Mouse (Mus musculus): Measurements from ENCODE around the gene Lect2. TPM values are rescaled to one million over a fixed set of nuclear protein-coding genes. Genes with fewer than 3 reads are reported as not detected.

Lect2 gene
- polyA plus RNA-seq, 1 experiment from 2014 or later, result not detected

Other genes with a start within 250 kb of the Lect2 start
- not detected in 2 replicates for gene Gm3045, start 121.9 kb downstream of the Lect2 start, polyA plus RNA-seq (2014; fragmentation: Nextera tagmentation; extraction: Ambion mirVana)
- gene Slc25a48, start 110.1 kb downstream of the Lect2 start, polyA plus RNA-seq (2014; fragmentation: Nextera tagmentation; extraction: Ambion mirVana), result 0.07 TPM in 1 of 2 replicates, not detected in the other
- gene Il9, start 66.3 kb downstream of the Lect2 start, polyA plus RNA-seq (2014; fragmentation: Nextera tagmentation; extraction: Ambion mirVana), result not detected in 2 replicates
- gene Fbxl21, start 26.0 kb downstream of the Lect2 start, polyA plus RNA-seq (2014; fragmentation: Nextera tagmentation; extraction: Ambion mirVana), result 1.5 and 2.0 TPM in 2 replicates
- 47.3 and 48.2 TPM in 2 replicates for gene Tgfbi, start 61.0 kb upstream of the Lect2 start, polyA plus RNA-seq (2014; fragmentation: Nextera tagmentation; extraction: Ambion mirVana)
- 67.3 and 71.1 TPM in 2 replicates for gene Smad5, start 154.5 kb upstream of the Lect2 start, polyA plus RNA-seq (2014; fragmentation: Nextera tagmentation; extraction: Ambion mirVana)
- not detected in 2 replicates for gene Gm45623, start 205.3 kb upstream of the Lect2 start, polyA plus RNA-seq (2014; fragmentation: Nextera tagmentation; extraction: Ambion mirVana)

Data from limb, embryonic 11.5 days (tissue).